Mouse (Mus musculus): ENCODE measurements around the gene Aars2. TPM values are rescaled to one million over a fixed set of nuclear protein-coding genes. Genes with fewer than 3 reads are reported as not detected.

Aars2 gene
- polyA plus RNA-seq, 1 experiment from 2014 or later, result 17.2 TPM

DNA sequence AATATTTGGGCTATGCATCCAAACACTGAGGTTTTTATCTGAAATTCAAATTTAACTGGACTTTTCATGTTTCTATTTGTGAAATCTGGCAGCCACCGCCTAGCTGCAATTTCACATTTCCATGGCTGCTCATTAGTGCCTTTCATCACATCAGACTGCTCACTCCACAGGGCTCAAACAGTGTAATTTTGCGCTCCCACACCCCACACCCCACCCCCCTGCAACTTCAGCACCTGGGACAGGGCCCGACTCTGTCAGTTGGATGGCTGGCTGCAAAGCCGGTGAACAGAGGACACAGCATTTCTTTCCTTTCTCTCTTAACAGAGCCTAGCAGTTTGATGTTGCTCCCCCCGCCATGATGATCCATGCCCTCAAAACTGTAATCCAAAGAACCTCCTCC, 29.6 kb downstream of the Aars2 start:
- ChIA-PET POLR2A (no interaction called here), CTCF (no interaction called here)
- TF ChIP-seq CTCF (IDR thresholded peaks at IDR 0.05), result no peak
- no peak for DNase-seq (ENCODE audit: low read depth, low spot score)
- no peak for ATAC-seq
- peaks cover 26% of the 10 kb centered on the region for H3K27me3 ChIP-seq
- in situ Hi-C loops (cut with MboI; ENCODE audit: low pct_unique_long_range_greater_than_20kb), result no loop called here

DNA sequence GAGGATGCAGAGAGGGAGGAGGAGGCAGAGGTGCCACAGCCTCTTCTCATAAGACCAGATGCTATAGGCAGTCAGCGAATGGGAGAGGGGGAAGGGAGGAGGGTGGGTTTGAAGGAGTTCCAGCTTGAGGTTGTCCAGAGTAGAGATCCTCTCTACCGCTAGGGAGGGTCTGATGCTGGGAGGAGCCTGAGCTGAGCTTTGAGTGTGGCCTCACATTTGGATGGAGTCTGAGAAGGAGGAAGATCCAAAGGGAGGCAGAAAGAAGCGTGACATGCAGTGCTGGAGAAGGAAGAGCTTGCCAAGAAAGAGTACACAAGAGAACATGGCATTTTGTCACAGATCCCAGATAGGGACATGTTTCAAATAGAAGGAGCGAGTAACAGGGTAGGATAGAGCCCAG, 31.8 kb downstream of the Aars2 start:
- in situ Hi-C loops (cut with MboI; ENCODE audit: low pct_unique_long_range_greater_than_20kb), result no loop called here
- no peak for ATAC-seq
- peaks cover 18% of the 10 kb centered on the region for H3K27me3 ChIP-seq
- no peak for TF ChIP-seq CTCF (IDR thresholded peaks at IDR 0.05)
- ChIA-PET CTCF (interaction anchor here (0.6 to 1.0 kb wide), 2 partner anchors 9 to 22 kb away, joined by 3 to 5 read pairs; no protein-coding TSS in a partner anchor), POLR2A (no interaction called here)
- no peak for DNase-seq (ENCODE audit: low read depth, low spot score)

DNA sequence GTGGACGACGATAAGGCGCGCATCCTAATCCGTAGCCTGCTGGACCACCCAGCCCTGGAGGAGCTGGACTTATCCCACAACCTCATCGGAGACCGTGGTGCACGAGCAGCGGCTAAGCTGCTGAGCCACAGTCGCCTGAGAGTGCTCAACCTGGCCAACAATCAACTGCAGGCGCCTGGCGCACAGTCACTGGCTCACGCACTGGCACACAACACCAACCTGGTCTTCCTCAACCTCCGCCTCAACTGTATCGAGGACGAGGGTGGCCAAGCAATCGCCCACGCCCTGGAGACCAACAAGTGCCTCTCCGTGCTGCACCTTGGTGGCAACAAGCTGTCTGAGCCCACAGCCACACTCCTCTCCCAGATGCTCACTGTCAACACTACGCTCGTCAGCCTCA, 33.0 kb downstream of the Aars2 start:
- ChIA-PET POLR2A (no interaction called here), CTCF (no interaction called here)
- H3K27me3 ChIP-seq, result peaks cover 15% of the 10 kb centered on the region
- in situ Hi-C loops (cut with MboI; ENCODE audit: low pct_unique_long_range_greater_than_20kb), result no loop called here
- no peak for DNase-seq (ENCODE audit: low read depth, low spot score)
- no peak for TF ChIP-seq CTCF (IDR thresholded peaks at IDR 0.05)
- no peak for ATAC-seq

DNA sequence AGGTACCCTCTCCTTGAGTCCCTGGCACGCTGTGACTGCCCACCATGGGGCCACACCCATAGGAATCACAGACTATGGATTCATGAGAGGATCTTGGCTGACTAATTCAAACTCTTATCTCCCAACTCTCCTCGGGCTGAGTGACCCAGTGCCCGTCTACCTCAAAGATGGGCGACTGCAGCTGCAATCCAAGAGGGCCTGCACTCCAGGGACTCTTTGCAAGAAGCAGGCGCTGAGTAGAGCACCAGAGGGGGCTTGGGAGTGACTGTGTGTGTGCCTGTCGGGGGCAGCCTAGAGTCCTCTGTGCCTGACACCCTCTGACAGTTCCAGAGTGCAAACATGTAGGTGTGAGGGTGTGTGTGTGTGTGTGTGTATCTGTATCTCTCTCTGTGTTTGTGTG, 35.5 kb downstream of the Aars2 start:
- POLR2A ChIA-PET, result no interaction called here
- H3K27me3 ChIP-seq, result peaks cover 11% of the 10 kb centered on the region
- ATAC-seq, result no peak
- in situ Hi-C loops (cut with MboI; ENCODE audit: low pct_unique_long_range_greater_than_20kb), result no loop called here
- CTCF ChIA-PET, result interaction anchor here (0.7 to 1.7 kb wide), 2 partner anchors 10 to 26 kb away, joined by 4 read pairs; no protein-coding TSS in a partner anchor
- no peak for DNase-seq (ENCODE audit: low read depth, low spot score)
- no peak for TF ChIP-seq CTCF (IDR thresholded peaks at IDR 0.05)

DNA sequence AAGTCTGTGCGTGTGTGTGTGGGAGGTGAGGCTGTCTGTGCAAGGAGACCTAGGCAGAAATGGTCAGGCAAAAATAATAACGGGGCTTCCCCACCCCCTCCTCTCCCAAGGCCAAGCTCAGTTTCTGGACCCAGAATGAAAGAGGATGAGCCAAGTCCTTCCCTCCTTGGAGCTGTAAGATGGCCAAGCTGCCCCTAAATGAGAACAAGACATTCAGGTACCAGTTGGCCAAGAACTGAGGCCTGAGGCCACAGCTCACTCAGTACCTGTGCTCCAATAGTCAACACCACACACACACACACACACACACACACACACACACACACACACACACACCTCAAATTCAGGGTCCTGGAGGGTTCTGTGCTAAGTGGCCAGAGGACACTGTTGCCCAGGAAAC, 36.1 kb downstream of the Aars2 start:
- ATAC-seq (no peak), DNase-seq (ENCODE audit: low read depth, low spot score) (no peak)
- ChIA-PET CTCF (interaction anchor here (0.7 to 1.7 kb wide), 2 partner anchors 9 to 26 kb away, joined by 4 read pairs; no protein-coding TSS in a partner anchor), POLR2A (no interaction called here)
- no peak for TF ChIP-seq CTCF (IDR thresholded peaks at IDR 0.05)
- peaks cover 11% of the 10 kb centered on the region for H3K27me3 ChIP-seq
- in situ Hi-C loops (cut with MboI; ENCODE audit: low pct_unique_long_range_greater_than_20kb), result no loop called here

DNA sequence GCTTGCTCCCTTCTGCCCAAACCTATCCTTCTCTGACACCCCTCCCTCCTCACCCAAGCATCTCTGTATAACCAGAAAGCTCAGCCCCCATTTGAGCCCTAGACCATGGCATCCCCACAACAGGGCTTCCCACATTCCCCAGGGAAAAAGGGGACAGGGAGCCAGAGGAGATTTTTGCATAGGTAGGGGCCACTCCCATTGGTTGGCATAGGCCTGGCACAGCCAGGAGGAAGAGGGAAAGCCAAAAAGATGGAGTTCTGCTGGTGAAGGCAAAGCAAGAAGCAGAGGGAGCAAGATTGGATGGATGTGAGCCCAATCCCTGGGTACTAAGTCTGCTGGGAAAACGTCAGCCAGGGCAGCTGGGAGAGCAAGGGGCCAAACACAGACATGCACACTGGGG, 36.5 kb downstream of the Aars2 start:
- DNase-seq (ENCODE audit: low read depth, low spot score) (no peak), ATAC-seq (no peak)
- ChIA-PET CTCF (interaction anchor here (1.7 kb wide), 1 partner anchor 27 kb away, joined by 4 read pairs; no protein-coding TSS in a partner anchor), POLR2A (no interaction called here)
- in situ Hi-C loops (cut with MboI; ENCODE audit: low pct_unique_long_range_greater_than_20kb), result no loop called here
- no peak for TF ChIP-seq CTCF (IDR thresholded peaks at IDR 0.05)
- peaks cover 11% of the 10 kb centered on the region for H3K27me3 ChIP-seq

DNA sequence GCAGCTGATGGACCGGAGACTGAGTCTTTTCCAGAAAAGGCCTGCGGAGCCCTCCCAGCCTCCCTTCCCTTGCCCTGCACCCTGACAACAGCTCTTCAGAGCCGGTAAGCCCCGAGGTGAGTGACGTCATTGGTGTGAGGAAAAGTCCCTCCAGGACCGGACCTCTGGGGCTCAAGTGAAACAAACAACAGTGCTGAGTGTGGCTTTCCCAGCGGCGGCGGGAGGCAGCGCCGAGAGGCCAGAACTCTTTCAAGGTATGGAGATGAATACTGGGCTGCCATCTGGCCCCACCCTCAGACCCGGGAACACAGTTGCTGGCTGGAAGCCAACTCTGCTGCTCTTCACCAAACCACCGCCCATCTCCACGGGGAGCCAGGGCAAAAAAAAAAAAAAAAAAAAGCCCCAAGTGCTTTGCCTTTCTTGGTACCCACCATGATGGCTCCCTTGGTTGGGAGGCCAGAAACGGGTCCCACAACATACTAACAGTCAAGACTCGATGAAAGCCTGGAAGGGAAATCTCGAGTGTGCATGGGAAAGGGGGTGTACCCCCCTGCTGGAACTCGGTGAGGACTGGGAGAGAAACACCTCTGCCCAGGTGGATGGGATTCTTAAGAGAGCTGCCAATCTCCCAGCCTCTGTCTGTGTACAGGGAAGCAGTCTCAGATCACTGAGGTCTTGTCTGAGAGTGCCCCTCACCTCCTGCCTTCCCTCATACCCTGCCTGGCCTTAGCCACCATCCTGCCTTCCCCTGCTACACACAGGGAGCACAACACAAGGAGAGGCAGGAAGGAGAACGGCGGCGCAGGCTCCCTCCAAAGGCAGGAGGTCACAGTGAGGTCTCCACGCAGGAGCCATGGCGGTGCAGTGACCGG, 37.6 kb downstream of the Aars2 start:
- TF ChIP-seq CTCF (IDR thresholded peaks at IDR 0.05), result no peak
- in situ Hi-C loops (cut with MboI; ENCODE audit: low pct_unique_long_range_greater_than_20kb), result no loop called here
- peaks cover 8% of the 10 kb centered on the region for H3K27me3 ChIP-seq
- no peak for ATAC-seq
- ChIA-PET POLR2A (no interaction called here), CTCF (interaction anchor here (1.0 to 1.7 kb wide), 2 partner anchors 28 kb away, joined by 4 read pairs; no protein-coding TSS in a partner anchor)
- no peak for DNase-seq (ENCODE audit: low read depth, low spot score)

DNA sequence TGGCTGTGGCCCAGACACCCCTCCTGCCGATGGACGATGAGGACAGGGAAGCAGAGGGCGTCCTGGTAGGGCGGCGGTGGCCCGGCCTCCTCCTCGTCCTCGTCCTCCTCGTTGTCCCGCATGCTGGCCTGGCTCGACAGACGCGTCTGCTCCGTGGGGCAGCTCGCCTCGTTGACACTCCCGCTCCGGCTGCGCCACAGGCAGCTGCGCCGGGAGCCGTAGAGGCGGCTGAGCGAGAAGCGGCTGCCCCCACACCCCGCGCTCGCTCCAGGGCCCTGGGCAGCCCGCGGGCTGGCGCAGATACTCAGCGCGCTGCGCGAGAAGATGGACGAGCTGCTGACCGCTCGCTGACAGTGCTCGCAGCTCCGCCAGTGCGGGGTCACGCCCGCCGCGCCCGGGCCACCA, 38.2 kb downstream of the Aars2 start:
- POLR2A ChIA-PET, result no interaction called here
- CTCF ChIA-PET, result interaction anchor here (1.0 kb wide), 1 partner anchor 29 kb away, joined by 4 read pairs; no protein-coding TSS in a partner anchor

DNA sequence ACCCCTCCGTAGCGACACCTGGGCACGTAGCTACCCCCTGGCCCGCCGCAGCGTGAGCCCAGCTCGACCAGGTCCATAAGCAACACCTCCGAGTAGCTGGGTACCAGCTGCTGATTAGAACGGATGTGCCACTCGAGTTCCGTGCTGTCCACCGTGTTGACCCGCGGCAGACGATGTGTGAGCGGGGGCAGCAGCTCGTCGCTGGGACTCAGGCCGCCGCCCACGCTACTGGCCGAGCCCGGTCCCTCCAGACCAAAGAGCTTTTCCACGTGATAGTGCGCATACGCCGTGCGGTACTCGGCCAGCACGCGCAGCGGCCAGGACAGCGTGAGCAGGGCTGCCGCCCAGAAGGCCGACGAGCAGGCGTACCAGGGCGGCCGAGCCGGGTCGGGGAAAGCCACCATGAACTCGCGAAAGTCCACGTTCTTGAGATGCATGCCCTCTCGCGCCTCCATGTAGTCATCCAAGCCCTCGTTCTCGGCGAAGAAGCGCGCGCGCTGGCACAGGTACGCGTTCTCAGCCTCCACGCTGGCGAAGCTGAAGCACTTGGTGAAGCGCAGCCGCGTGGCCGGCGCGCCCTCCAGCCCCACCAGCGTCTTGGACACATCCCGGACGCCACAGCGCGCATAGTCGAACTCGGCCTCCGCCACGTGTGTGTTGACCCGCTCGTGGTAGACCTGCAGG, 38.8 kb downstream of the Aars2 start:
- TF ChIP-seq CTCF (IDR thresholded peaks at IDR 0.05), result no peak
- ChIA-PET CTCF (no interaction called here), POLR2A (no interaction called here)
- in situ Hi-C loops (cut with MboI; ENCODE audit: low pct_unique_long_range_greater_than_20kb), result no loop called here
- H3K27me3 ChIP-seq, result peaks cover 3% of the 10 kb centered on the region
- DNase-seq (ENCODE audit: low read depth, low spot score) (no peak), ATAC-seq (no peak)

More for the DNA sequence above, 38.2 kb downstream of the Aars2 start:
- in situ Hi-C loops (cut with MboI; ENCODE audit: low pct_unique_long_range_greater_than_20kb), result no loop called here
- ATAC-seq (no peak), DNase-seq (ENCODE audit: low read depth, low spot score) (no peak)
- H3K27me3 ChIP-seq, result peaks cover 3% of the 10 kb centered on the region
- no peak for TF ChIP-seq CTCF (IDR thresholded peaks at IDR 0.05)

DNA sequence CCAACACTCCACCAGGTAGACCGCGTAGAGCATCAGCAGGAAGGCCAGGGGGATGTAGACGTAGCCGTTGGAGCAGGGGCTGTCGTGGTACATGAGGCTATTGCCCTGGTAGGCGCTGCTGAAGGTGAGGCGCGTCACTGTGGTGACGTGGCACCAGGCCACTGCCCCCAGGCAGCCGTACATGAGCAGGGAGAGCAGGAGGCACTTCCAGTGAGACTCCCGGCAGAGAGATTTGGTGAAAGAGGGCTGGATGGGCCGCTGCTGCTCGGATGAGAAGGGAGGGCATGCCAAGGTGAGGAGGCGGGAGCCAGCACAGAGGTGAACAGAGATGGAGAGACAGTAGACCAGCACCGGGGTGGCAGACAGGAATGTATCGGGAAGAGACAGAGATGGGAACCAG, 40.3 kb downstream of the Aars2 start:
- in situ Hi-C loops (cut with MboI; ENCODE audit: low pct_unique_long_range_greater_than_20kb), result no loop called here
- TF ChIP-seq CTCF (IDR thresholded peaks at IDR 0.05), result no peak
- CTCF ChIA-PET, result no interaction called here
- H3K27me3 ChIP-seq, result no peaks in the 10 kb centered on the region
- ATAC-seq, result no peak
- POLR2A ChIA-PET, result no interaction called here
- DNase-seq (ENCODE audit: low read depth, low spot score), result no peak

All from Patski (cell line).